Mouse (Mus musculus): ENCODE results near the gene Nkg7. TPM values are rescaled to one million over a fixed set of nuclear protein-coding genes. Genes with fewer than 3 reads are reported as not detected.
A peak's percentile ranks its signal among the peaks of the same experiment; 100 is the strongest.
"Not testable (repeated sequence)": the region's sequence is repeated elsewhere in the genome, so short reads cannot be mapped to it uniquely, and the experiment has no call there.

Nkg7 gene
- polyA plus RNA-seq (2015; fragmentation: Nextera tagmentation; extraction: Ambion mirVana), result not detected in 2 replicates

GRCm38 (mm10) chr7:43436341-43437255 is at the start of gene Nkg7:
Gene Nkg7, plus strand, starts transcription at chr7:43437073.
- H3K9me3 ChIP-seq, result no peaks in the 10 kb centered on the region
- no peak within 1 kb of the TSS for H3K27ac ChIP-seq
- 82% methylated on average over 10 of the region's 10 CpGs for WGBS
- H3K36me3 ChIP-seq, result no peaks in the 10 kb centered on the region
- H3K4me2 ChIP-seq (replicated peaks), result no peak within 1 kb of the TSS
- H3K4me1 ChIP-seq (replicated peaks), result no peaks in the 10 kb centered on the region
- ATAC-seq, result no peak
- no peak within 1 kb of the TSS for H3K9ac ChIP-seq (replicated peaks)
- peaks cover 3% of the 10 kb centered on the region; the same call in 1 of the 2 replicates for H3K27me3 ChIP-seq
- H3K4me3 ChIP-seq (replicated peaks), result no peak within 1 kb of the TSS

GRCm38 (mm10) chr7:43392349-43393121 is 44.3 kb upstream of the Nkg7 start:
- ATAC-seq, result no peak
- Histone ChIP-seq H3K9ac (replicated peaks) (no peak overlapping the region), H3K27ac (no peak overlapping the region), H3K4me1 (replicated peaks) (no peaks in the 10 kb centered on the region), H3K27me3 (no peaks in the 10 kb centered on the region), H3K4me2 (replicated peaks) (no peak overlapping the region), H3K36me3 (no peaks in the 10 kb centered on the region), H3K9me3 (0 out of 2 replicates have a peak, but pooled peaks cover 2% of the 10 kb centered on the region), H3K4me3 (replicated peaks) (no peak overlapping the region)
- 82% methylated on average over 8 of the region's 8 CpGs for WGBS

- no peak overlapping the region for H3K27ac ChIP-seq
- H3K36me3 ChIP-seq, result no peaks in the 10 kb centered on the region
- no peak for ATAC-seq
- no peak overlapping the region for H3K4me2 ChIP-seq (replicated peaks)
- no peaks in the 10 kb centered on the region for H3K9me3 ChIP-seq
- no peaks in the 10 kb centered on the region for H3K4me1 ChIP-seq (replicated peaks)
- H3K4me3 ChIP-seq (replicated peaks), result no peak overlapping the region
- H3K9ac ChIP-seq (replicated peaks), result no peak overlapping the region
- WGBS, result 89% methylated on average over 2 of the region's 2 CpGs
- H3K27me3 ChIP-seq, result no peaks in the 10 kb centered on the region
Observed at GRCm38 (mm10) chr7:43399501-43399900, 37.4 kb upstream of the Nkg7 start.

GRCm38 (mm10) chr7:43402718-43403117 is 34.2 kb upstream of the Nkg7 start:
- H3K4me3 ChIP-seq (replicated peaks), result no peak overlapping the region
- 62% methylated on average over 2 of the region's 2 CpGs for WGBS
- H3K36me3 ChIP-seq, result no peaks in the 10 kb centered on the region
- H3K9me3 ChIP-seq, result no peaks in the 10 kb centered on the region
- H3K4me1 ChIP-seq (replicated peaks), result no peaks in the 10 kb centered on the region
- H3K27me3 ChIP-seq, result no peaks in the 10 kb centered on the region
- H3K4me2 ChIP-seq (replicated peaks), result no peak overlapping the region
- no peak overlapping the region for H3K9ac ChIP-seq (replicated peaks)
- no peak for ATAC-seq
- H3K27ac ChIP-seq, result no peak overlapping the region

- ATAC-seq, result no peak
- Histone ChIP-seq H3K4me3 (replicated peaks) (no peak overlapping the region), H3K4me1 (replicated peaks) (no peaks in the 10 kb centered on the region), H3K4me2 (replicated peaks) (no peak overlapping the region), H3K27me3 (no peaks in the 10 kb centered on the region), H3K27ac (no peak overlapping the region), H3K9me3 (no peaks in the 10 kb centered on the region), H3K36me3 (no peaks in the 10 kb centered on the region), H3K9ac (replicated peaks) (no peak overlapping the region)
- WGBS, result 89% methylated on average over 3 of the region's 3 CpGs
Observed at GRCm38 (mm10) chr7:43407573-43407972, 29.3 kb upstream of the Nkg7 start.

GRCm38 (mm10) chr7:43408131-43408553 is 28.7 kb upstream of the Nkg7 start, which contains the start of gene Siglecg:
Gene Siglecg, plus strand, starts transcription at chr7:43408204.
- Histone ChIP-seq H3K4me3 (replicated peaks) (no peak within 1 kb of the TSS), H3K4me2 (replicated peaks) (no peak within 1 kb of the TSS), H3K4me1 (replicated peaks) (no peaks in the 10 kb centered on the region), H3K27me3 (no peaks in the 10 kb centered on the region), H3K36me3 (no peaks in the 10 kb centered on the region), H3K9me3 (no peaks in the 10 kb centered on the region), H3K9ac (replicated peaks) (no peak within 1 kb of the TSS), H3K27ac (no peak within 1 kb of the TSS)
- ATAC-seq, result no peak
- WGBS, result 77% methylated on average over 4 of the region's 4 CpGs

- no peak for ATAC-seq
- 84% methylated on average over 3 of the region's 3 CpGs for WGBS
- H3K4me2 ChIP-seq (replicated peaks), result no peak overlapping the region
Observed at GRCm38 (mm10) chr7:43409084-43409483, 27.8 kb upstream of the Nkg7 start.

GRCm38 (mm10) chr7:43411724-43412123 is 25.1 kb upstream of the Nkg7 start:
- not testable (repeated sequence) for H3K27ac ChIP-seq; H3K9ac ChIP-seq (replicated peaks); H3K4me3 ChIP-seq (replicated peaks); H3K9me3 ChIP-seq; H3K36me3 ChIP-seq; H3K4me2 ChIP-seq (replicated peaks); H3K27me3 ChIP-seq; ATAC-seq; H3K4me1 ChIP-seq (replicated peaks)
- 25% methylated on average over 4 of the region's 4 CpGs for WGBS

More at GRCm38 (mm10) chr7:43409084-43409483, 27.8 kb upstream of the Nkg7 start:
- Histone ChIP-seq H3K36me3 (no peaks in the 10 kb centered on the region), H3K4me3 (replicated peaks) (no peak overlapping the region), H3K9ac (replicated peaks) (no peak overlapping the region), H3K27ac (no peak overlapping the region), H3K27me3 (no peaks in the 10 kb centered on the region), H3K4me1 (replicated peaks) (no peaks in the 10 kb centered on the region), H3K9me3 (no peaks in the 10 kb centered on the region)

- H3K4me2 ChIP-seq (replicated peaks), result no peak overlapping the region
- H3K4me1 ChIP-seq (replicated peaks), result no peaks in the 10 kb centered on the region
- no peak overlapping the region for H3K27ac ChIP-seq
- H3K36me3 ChIP-seq, result no peaks in the 10 kb centered on the region
- H3K9me3 ChIP-seq, result peaks cover 5% of the 10 kb centered on the region; the same call in 1 of the 2 replicates
- ATAC-seq, result no peak
- no peak overlapping the region for H3K9ac ChIP-seq (replicated peaks)
- 88% methylated on average over 10 of the region's 10 CpGs for WGBS
- no peaks in the 10 kb centered on the region for H3K27me3 ChIP-seq
- no peak overlapping the region for H3K4me3 ChIP-seq (replicated peaks)
Observed at GRCm38 (mm10) chr7:43417298-43417697, 19.6 kb upstream of the Nkg7 start.

- Histone ChIP-seq H3K9ac (replicated peaks) (no peak overlapping the region; the same call in 1 of the 2 replicates), H3K9me3 (no peaks in the 10 kb centered on the region), H3K4me1 (replicated peaks) (peaks cover 4% of the 10 kb centered on the region; the same call in 1 of the 2 replicates), H3K27ac (no peak overlapping the region), H3K36me3 (no peaks in the 10 kb centered on the region), H3K4me3 (replicated peaks) (no peak overlapping the region), H3K27me3 (no peaks in the 10 kb centered on the region), H3K4me2 (replicated peaks) (peak overlapping the region; percentile 36)
- ATAC-seq, result peak; percentile 97
- 10% methylated on average over 11 of the region's 11 CpGs for WGBS
Observed at GRCm38 (mm10) chr7:43422995-43423617, 13.8 kb upstream of the Nkg7 start.

GRCm38 (mm10) chr7:43423991-43424625 is 12.8 kb upstream of the Nkg7 start:
- Histone ChIP-seq H3K9me3 (no peaks in the 10 kb centered on the region), H3K36me3 (no peaks in the 10 kb centered on the region), H3K4me1 (replicated peaks) (peaks cover 4% of the 10 kb centered on the region; the same call in 1 of the 2 replicates), H3K4me2 (replicated peaks) (no peak overlapping the region), H3K4me3 (replicated peaks) (no peak overlapping the region), H3K27ac (no peak overlapping the region), H3K27me3 (no peaks in the 10 kb centered on the region), H3K9ac (replicated peaks) (no peak overlapping the region)
- ATAC-seq, result no peak
- WGBS, result 55% methylated on average over 3 of the region's 3 CpGs

Data from midbrain, embryonic 13.5 days (tissue).